Mouse (Mus musculus) hindbrain, embryonic 16.5 days (tissue): ENCODE measurements around the gene Pnldc1. TPM values are rescaled to one million over a fixed set of nuclear protein-coding genes. Genes with fewer than 3 reads are reported as not detected.

ENCODE experiments used
- ATAC-seq: fragments of 200-750 bp; cut with Nextera tagmentation; 2 replicates; pipeline ENCODE4 v1.8.0; 2017; ENCODE audit warnings: moderate TSS enrichment, moderate library complexity
- H3K27ac ChIP-seq: fragments of 300-500 bp; sonication (generic); 2 replicates; pipeline ENCODE4 v1.5.1; 2014; ENCODE audit warnings: low read depth, mild to moderate bottlenecking, control low read depth, low read length, moderate library complexity
- H3K27me3 ChIP-seq: fragments of 300-500 bp; sonication (generic); replicated peaks from 2 replicates; pipeline ENCODE4 v1.6.1; 2014; ENCODE audit warnings: low read length; ENCODE audit not compliant: control insufficient read depth, insufficient read depth
- H3K36me3 ChIP-seq: fragments of 300-500 bp; sonication (generic); 2 replicates; pipeline ENCODE4 v1.6.1; 2014; ENCODE audit warnings: mild to moderate bottlenecking, low read length, moderate library complexity, mixed read lengths; ENCODE audit not compliant: control insufficient read depth, insufficient read depth
- H3K4me1 ChIP-seq: fragments of 300-500 bp; sonication (generic); 2 replicates; pipeline ENCODE4 v1.6.1; 2014; ENCODE audit warnings: low read depth, low read length; ENCODE audit not compliant: control insufficient read depth, insufficient read depth
- H3K4me2 ChIP-seq: fragments of 300-500 bp; sonication (generic); 2 replicates; pipeline ENCODE4 v1.6.1; 2014; ENCODE audit warnings: mild to moderate bottlenecking, low read length, control low read depth, moderate library complexity
- H3K4me3 ChIP-seq: fragments of 300-500 bp; sonication (generic); 2 replicates; pipeline ENCODE4 v1.5.1; 2014; ENCODE audit warnings: mild to moderate bottlenecking, low read length, control low read depth, moderate library complexity
- H3K9ac ChIP-seq: fragments of 300-500 bp; sonication (generic); 2 replicates; pipeline ENCODE4 v1.6.1; 2014; ENCODE audit warnings: low read depth, mild to moderate bottlenecking, control low read depth, low read length, moderate library complexity
- H3K9me3 ChIP-seq: fragments of 300-500 bp; sonication (generic); 2 replicates; pipeline ENCODE4 v1.6.1; 2014; ENCODE audit warnings: mild to moderate bottlenecking, low read length, moderate library complexity; ENCODE audit not compliant: control insufficient read depth
- WGBS: fragments of 180-500 bp; shearing (Covaris S2); extraction: QIAGEN DNeasy Blood & Tissue Kit; methylation state at CpG from one replicate; pipeline ENCODE4 v1.1.7; 2014; 5-methylcytosine and 5-hydroxymethylcytosine counted together
- polyA plus RNA-seq: library from polyadenylated mRNA; unstranded; fragments of >200 nt; fragmentation: Nextera tagmentation; extraction: Ambion mirVana; gene quantifications from 2 replicates; pipeline ENCODE4 v1.2.1, GENCODE M21; 2015

The Pnldc1 gene
- polyA plus RNA-seq, 1 experiment from 2014 or later: 0.78 TPM

DNA sequence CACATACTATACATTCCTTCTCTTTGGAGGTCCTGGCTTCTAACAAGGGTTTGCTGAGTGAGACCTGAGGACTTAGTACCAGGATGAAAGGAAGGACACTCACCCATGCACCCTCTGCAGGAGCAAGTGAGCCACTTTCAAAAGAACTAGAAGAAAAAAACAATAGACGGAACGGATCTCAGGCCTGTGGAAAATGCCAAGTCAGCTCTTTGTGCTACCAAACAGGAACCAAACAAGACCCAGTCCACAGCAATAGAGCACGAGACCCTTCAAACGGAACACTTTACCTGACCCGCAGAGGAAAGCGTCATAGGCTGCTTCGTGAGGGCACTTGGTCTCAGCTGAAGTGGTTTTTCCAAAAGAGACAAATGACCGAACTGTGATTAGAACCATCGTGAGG, 18.0 kb downstream of the Pnldc1 start:
- H3K27ac ChIP-seq: no peak overlapping the region
- H3K9ac ChIP-seq: no peak overlapping the region
- no peaks in the 10 kb centered on the region for H3K4me1 ChIP-seq
- no peaks in the 10 kb centered on the region for H3K9me3 ChIP-seq
- H3K4me3 ChIP-seq: no peak overlapping the region
- ATAC-seq: no peak
- H3K27me3 ChIP-seq: no peaks in the 10 kb centered on the region
- 94% methylated on average over 9 of the region's 9 CpGs for WGBS
- H3K4me2 ChIP-seq: no peak overlapping the region
- no peaks in the 10 kb centered on the region for H3K36me3 ChIP-seq

DNA sequence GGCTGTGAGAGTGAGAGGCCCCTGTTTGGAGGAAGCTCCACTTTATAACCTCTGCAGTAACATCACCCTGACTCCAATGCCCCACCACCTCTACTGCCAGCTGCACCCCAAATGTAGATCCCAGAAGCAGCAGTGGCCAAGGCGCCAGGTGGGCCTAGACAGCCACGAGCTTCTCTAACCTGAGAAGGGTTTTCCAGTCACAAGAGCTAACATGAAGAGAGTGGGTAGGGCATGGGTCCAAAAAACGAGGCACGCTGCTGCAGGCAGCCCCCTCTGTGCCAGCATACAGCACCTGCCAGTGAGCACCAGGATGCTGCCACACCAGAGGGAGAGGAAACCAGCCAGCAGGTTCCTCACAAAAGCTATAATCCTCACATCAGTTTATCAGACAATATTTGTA, 19.0 kb downstream of the Pnldc1 start:
- no peak overlapping the region for H3K27ac ChIP-seq
- no peaks in the 10 kb centered on the region for H3K9me3 ChIP-seq
- H3K9ac ChIP-seq: no peak overlapping the region
- 76% methylated on average over 4 of the region's 4 CpGs for WGBS
- H3K36me3 ChIP-seq: no peaks in the 10 kb centered on the region
- no peak overlapping the region for H3K4me3 ChIP-seq
- no peak for ATAC-seq
- H3K27me3 ChIP-seq: no peaks in the 10 kb centered on the region
- no peak overlapping the region for H3K4me2 ChIP-seq
- no peaks in the 10 kb centered on the region for H3K4me1 ChIP-seq

DNA sequence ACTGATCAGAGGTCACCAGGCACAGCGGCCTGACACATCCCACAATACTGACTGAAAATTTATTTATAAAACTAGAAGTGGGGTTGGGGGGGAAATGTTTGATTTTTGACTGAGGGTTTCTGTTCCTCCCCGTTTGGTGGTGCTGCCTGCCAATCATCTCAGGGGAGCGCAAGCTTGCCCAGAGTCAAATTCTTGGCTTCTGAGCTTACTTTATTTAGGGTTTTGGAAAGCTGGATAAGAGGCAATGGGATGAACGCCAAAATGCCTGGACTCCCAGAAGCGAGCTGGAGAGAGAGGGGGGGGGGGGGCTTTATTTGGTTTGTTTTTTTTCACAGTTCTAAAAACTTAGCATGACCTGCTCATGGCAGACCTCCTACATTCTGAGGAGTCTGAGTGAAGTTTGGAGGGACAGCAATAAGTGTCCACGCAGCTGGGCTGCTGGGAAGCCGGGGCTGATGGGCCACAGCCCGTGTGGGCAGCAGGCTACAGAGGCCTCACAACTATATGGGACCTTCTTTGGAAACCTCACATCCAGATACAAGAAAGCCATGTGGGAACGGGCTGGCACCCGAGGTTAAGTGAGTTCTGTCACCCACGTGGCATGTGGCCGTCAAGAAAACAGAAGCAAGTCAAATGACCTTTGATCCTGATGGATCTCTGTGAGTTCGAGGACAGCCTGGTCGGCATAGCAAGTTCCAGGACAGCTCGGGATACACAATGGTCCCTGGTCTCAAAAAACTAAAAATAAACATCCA, 22.8 kb downstream of the Pnldc1 start:
- Histone ChIP-seq H3K4me3 (no peak overlapping the region), H3K4me2 (no peak overlapping the region), H3K27ac (no peak overlapping the region), H3K27me3 (no peaks in the 10 kb centered on the region), H3K9me3 (no peaks in the 10 kb centered on the region), H3K4me1 (no peaks in the 10 kb centered on the region), H3K9ac (no peak overlapping the region), H3K36me3 (no peaks in the 10 kb centered on the region)
- no peak for ATAC-seq
- WGBS: 74% methylated on average over 15 of the region's 15 CpGs

DNA sequence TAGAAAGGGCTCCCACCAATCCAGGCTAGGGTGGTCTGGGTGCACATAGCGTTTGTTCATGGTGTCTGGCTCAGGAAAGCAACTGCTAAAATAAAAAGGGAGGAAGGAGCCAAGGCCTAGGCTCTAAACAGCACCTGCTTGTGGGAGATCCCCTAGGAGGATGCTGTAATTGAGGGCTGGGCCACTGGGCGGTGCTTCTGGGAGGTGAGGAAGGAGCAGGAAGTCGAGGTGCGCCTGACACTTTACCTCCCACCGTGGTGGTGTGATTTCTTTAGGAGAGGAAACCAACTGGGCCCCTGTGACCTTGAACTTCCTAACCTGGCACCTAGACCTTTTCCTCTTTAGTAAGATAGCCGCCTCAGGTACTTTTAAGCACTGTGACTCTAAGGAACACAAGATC, 23.4 kb downstream of the Pnldc1 start:
- Histone ChIP-seq H3K9ac (no peak overlapping the region), H3K4me1 (no peaks in the 10 kb centered on the region), H3K4me2 (no peak overlapping the region), H3K36me3 (no peaks in the 10 kb centered on the region), H3K27ac (no peak overlapping the region), H3K4me3 (no peak overlapping the region), H3K27me3 (no peaks in the 10 kb centered on the region), H3K9me3 (no peaks in the 10 kb centered on the region)
- 43% methylated on average over 6 of the region's 6 CpGs for WGBS
- ATAC-seq: no peak

DNA sequence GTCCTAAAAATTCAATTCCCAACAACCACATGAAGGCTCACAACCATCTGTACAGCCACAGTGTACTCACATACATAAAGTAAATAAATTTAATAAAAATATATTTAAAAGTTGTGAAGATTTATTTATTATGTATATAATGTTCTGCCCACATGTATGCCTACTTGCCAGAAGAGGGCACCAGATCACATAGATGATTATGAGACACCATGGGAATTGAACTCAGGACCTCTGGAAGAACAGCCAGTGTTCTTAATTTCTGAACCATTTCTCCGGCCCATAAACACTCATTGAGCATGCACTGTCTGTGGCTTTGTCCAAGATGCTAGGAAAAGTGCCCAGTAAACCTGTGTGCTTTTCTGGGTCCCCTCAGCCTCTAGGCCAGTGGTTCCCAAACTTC, 28.8 kb downstream of the Pnldc1 start:
- no peak for ATAC-seq
- H3K36me3 ChIP-seq: no peaks in the 10 kb centered on the region
- no peak overlapping the region for H3K4me3 ChIP-seq
- peaks cover 4% of the 10 kb centered on the region for H3K4me1 ChIP-seq
- no peak overlapping the region for H3K4me2 ChIP-seq
- H3K27me3 ChIP-seq: no peaks in the 10 kb centered on the region
- H3K9me3 ChIP-seq: no peaks in the 10 kb centered on the region
- 74% methylated on average over 1 of the region's 1 CpGs for WGBS
- H3K9ac ChIP-seq: no peak overlapping the region
- no peak overlapping the region for H3K27ac ChIP-seq

DNA sequence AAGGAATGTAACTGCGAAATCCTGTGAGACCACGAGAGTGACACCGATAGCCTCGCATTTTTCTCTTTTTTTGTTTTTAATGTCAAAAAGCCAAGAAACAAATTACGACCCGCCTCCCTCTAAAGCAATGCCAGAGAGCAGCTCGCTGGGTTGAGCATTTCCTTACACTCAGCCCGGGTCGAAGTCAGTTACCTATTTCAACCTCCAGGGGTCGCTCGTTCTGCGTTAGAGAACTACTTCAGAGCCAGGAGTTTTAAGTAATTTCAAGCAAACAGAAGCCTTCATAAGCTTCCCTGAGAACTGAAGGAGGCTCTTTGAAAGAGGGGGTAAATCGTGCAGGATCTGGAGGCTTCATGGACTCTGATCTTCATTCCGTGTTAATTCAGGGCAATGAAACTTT, 29.9 kb downstream of the Pnldc1 start:
- Histone ChIP-seq H3K9me3 (no peaks in the 10 kb centered on the region), H3K4me3 (no peak overlapping the region), H3K4me1 (peaks cover 4% of the 10 kb centered on the region), H3K36me3 (no peaks in the 10 kb centered on the region), H3K27me3 (no peaks in the 10 kb centered on the region), H3K27ac (no peak overlapping the region), H3K9ac (peak overlapping the region; percentile 15; the same call in 1 of the 2 replicates), H3K4me2 (peak overlapping the region; percentile 42)
- ATAC-seq: peak; percentile 88
- WGBS: 2% methylated on average over 14 of the region's 14 CpGs

DNA sequence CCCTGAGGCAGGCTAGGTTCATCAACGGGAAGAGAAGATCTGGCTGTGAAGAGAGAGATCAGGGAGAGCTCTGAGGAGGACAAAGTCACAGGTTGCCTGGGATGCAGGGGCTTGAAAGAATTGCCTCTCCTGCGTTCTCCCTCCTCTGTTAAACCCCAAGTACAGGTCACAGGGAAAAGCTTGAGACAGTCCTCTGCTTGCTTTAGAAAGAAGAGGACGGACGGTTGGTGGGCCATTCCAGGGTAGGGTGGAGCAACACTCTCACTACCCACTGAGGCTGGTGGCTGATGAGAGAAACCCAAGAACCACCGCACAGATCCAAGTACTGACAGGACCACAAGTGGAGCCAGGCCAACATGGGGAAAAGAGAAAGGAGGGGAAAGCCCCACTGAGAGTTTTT, 34.3 kb downstream of the Pnldc1 start, which contains the start of gene Mrgprh:
Gene Mrgprh (plus strand): TSS at position 301 of the 400 bp plus-strand sequence.
- no peak within 1 kb of the TSS for H3K4me3 ChIP-seq
- H3K27ac ChIP-seq: no peak within 1 kb of the TSS
- 85% methylated on average over 5 of the region's 5 CpGs for WGBS
- peaks cover 4% of the 10 kb centered on the region for H3K4me1 ChIP-seq
- H3K36me3 ChIP-seq: no peaks in the 10 kb centered on the region
- H3K9me3 ChIP-seq: no peaks in the 10 kb centered on the region
- H3K4me2 ChIP-seq: no peak within 1 kb of the TSS
- no peak within 1 kb of the TSS for H3K9ac ChIP-seq
- ATAC-seq: no peak
- no peaks in the 10 kb centered on the region; the same call in 1 of the 2 replicates for H3K27me3 ChIP-seq

DNA sequence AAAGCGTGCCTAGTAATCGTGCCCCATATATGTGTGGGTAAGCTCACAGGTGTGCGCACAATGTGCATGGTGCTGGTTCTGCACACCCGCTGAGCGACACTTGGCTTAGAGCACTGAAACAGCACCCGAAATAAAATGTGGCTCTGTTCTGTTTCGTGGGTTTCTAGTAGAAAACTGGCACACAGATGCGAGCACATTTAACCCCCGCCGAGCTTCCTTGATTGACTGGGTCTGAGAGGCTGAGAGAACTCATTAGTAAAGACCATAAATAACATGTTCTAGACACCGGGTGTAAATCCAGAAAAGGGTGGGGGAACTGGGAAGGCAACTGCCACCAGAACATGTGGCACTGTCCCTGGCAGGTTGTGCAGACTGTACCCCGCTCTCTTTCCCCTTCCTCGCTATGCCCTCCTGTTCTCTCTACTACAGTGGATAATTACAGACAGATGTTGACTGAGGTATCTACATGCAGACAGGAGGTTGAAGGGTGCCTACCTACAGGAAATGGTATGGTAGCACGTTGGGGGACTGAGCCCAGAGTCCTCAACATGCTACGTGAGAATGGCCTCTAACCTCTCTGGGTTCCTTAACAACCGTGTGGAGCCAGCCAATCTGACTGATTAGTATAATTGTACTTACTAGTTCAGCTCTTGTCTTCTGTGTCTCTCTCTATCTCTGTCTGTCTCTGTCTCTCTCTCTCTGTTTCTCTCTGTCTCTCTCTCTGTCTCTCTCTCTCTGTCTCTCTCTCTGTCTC, 37.6 kb downstream of the Pnldc1 start:
- H3K4me1 ChIP-seq: no peaks in the 10 kb centered on the region
- no peak overlapping the region for H3K27ac ChIP-seq
- ATAC-seq: peak; percentile 37; the same call in 1 of the 2 replicates
- 64% methylated on average over 16 of the region's 16 CpGs for WGBS
- no peak overlapping the region for H3K4me3 ChIP-seq
- H3K9me3 ChIP-seq: no peaks in the 10 kb centered on the region
- H3K4me2 ChIP-seq: no peak overlapping the region
- H3K27me3 ChIP-seq: no peaks in the 10 kb centered on the region; the same call in 1 of the 2 replicates
- H3K36me3 ChIP-seq: no peaks in the 10 kb centered on the region
- no peak overlapping the region for H3K9ac ChIP-seq

DNA sequence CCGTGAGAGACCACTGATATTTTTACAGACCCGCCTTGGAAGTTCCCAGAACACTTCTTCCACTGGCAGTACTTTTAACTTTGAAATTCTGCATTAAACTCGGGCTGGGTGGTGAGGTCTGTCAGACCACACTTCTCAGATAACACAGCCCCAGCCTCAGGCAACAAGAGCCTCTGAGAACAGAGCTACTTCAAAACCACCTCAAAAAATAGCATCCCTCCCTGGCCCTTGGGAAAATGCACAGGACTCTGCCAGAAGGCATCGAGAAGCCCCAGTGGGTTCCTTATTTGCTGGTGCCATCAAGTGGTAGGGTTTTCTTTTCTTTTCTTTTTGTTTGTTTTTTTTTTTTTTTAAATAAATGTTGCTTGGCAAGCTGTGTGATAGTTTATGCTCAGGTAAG, 41.4 kb downstream of the Pnldc1 start:
- H3K27me3 ChIP-seq: no peaks in the 10 kb centered on the region; the same call in 1 of the 2 replicates
- no peaks in the 10 kb centered on the region for H3K9me3 ChIP-seq
- no peaks in the 10 kb centered on the region for H3K36me3 ChIP-seq
- ATAC-seq: no peak
- 55% methylated on average over 4 of the region's 4 CpGs for whole genome bisulfite sequencing
- H3K4me2 ChIP-seq: no peak overlapping the region
- no peak overlapping the region for H3K4me3 ChIP-seq
- no peak overlapping the region for H3K27ac ChIP-seq
- H3K9ac ChIP-seq: no peak overlapping the region
- no peaks in the 10 kb centered on the region for H3K4me1 ChIP-seq
